Mouse (Mus musculus) T-helper 1 cell (primary cell): ENCODE measurements around the gene Aida.
"Not testable (repeated sequence)": the region's sequence is repeated elsewhere in the genome, so short reads cannot be mapped to it uniquely, and the experiment has no call there.

Experiments
- in situ Hi-C: fragments of 300-600 bp; cut with MboI, MseI; formaldehyde crosslinking; loops from one replicate; pipeline ENCODE4 v1.15.1; 2025; ENCODE audit warnings: high pct_unique_total_duplicates

Gene Aida

GRCm38 (mm10) chr1:183312076-183312475 lies 15.7 kb downstream of the Aida start:
- in situ Hi-C loops, result loop anchor here (10.0 kb wide), 1 partner anchor 1903 kb away; no protein-coding TSS in a partner anchor

DNA sequence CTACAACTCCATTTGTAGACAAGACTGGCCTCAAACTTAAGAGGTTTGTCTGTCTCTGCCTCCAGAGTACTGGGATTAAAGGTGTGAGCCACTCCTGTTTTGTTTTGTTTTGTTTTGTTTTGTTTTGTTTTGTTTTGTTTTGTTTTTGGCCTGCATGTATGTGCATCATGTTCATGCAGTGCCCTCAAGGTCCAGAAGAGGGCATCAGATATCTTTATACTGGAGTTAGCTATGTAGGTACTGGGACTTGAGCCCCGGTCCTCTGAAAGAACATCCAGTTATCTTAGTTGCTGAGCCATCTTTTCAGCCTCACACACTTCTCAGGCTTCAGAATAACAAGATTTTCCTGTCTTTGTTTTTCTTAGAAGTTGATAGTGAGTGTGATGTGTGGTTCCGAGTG lies 19.4 kb downstream of the Aida start:
- in situ Hi-C loops, result loop anchor here (10.0 kb wide), 1 partner anchor 1899 kb away; no protein-coding TSS in a partner anchor

DNA sequence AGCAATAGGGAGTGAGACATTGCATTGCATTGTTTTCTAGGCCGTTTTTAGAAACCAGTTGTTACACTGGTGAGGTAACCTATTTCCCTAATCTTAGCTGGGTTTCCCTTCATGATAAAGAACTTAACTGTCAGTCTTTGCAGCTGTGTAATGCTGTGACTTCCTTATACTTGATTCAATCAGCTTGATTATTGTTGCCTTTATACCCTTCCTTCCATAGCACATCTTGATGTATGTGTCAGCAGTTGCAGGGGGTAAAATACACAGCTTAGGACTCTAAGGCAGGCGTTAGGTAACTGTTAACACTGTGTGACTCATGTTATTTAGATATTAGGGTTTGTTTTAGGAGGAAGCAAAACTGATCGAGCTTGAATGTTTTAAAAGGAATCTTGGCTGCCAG lies 24.3 kb downstream of the Aida start:
- in situ Hi-C loops, result no loop called here

GRCm38 (mm10) chr1:183322496-183322895 lies 26.1 kb downstream of the Aida start:
- in situ Hi-C loops, result not testable (repeated sequence)

- in situ Hi-C loops, result no loop called here
These were observed 27.5 kb downstream of the Aida start for GRCm38 (mm10) chr1:183323923-183324322.

DNA sequence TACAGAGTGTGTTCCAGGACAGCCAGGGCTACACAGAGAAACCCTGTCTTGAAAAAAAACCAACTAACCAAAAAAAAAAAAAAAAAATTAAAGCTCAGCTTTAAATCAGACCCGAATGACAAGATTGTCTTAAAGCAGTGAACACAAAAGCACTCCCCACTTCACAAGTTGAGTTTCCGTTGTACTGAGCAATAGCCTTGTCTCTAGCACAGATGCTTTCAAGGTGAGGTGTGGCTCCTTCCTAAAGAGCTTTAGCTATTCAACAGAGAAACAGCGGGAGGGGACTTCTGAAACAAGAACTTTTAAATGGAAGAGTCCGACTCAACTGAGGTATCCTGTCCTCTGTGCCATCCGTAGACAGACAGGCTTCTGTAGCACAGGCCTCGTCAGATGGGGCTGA lies 28.0 kb downstream of the Aida start:
- in situ Hi-C loops, result no loop called here

- in situ Hi-C loops, result no loop called here
These were observed 30.8 kb downstream of the Aida start for GRCm38 (mm10) chr1:183327171-183327570.

GRCm38 (mm10) chr1:183342902-183343301 lies 46.5 kb downstream of the Aida start:
- in situ Hi-C loops, result not testable (repeated sequence)

- in situ Hi-C loops, result no loop called here
These were observed 48.8 kb downstream of the Aida start for GRCm38 (mm10) chr1:183344886-183345816.

- in situ Hi-C loops, result no loop called here
These were observed 49.4 kb downstream of the Aida start for GRCm38 (mm10) chr1:183345817-183346195.

DNA sequence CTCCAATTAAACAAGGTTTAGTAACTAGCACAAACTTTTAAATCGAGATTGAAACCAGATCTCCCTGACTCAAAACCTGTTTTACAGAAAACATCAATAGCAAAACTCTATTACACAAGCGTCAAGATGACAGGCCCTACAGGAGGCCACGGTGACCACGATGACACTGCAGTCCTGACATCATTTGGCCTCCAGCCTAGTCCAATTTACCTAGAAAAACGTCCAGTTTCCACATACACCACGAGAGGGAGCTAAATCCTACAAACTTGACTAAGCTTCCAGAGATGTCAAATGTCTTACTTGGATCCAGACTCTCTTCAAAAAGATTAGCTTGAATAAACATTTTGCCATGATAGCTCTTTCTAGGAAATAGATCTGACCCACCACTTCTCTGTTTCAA lies 53.5 kb downstream of the Aida start:
- in situ Hi-C loops, result no loop called here

GRCm38 (mm10) chr1:183358901-183359300 lies 62.5 kb downstream of the Aida start:
- in situ Hi-C loops, result no loop called here

DNA sequence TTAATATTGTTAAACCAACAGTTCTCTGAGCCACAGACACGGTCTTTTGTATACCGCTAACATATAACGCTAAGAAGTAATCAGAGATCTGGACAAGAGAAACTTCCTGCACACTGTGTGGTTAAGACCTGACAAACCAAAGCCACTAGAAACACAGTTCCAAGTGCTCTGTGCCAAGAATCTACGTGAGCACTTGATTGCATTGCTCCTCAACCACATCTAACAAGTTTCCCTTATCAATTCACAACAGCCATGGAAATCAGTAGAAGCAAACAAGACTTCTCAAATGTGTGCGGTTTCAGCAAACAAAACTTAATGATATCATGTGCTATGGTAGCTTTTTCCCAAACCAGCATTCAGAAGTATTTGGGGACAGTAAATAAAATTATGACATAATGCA lies 65.9 kb downstream of the Aida start:
- in situ Hi-C loops, result no loop called here

DNA sequence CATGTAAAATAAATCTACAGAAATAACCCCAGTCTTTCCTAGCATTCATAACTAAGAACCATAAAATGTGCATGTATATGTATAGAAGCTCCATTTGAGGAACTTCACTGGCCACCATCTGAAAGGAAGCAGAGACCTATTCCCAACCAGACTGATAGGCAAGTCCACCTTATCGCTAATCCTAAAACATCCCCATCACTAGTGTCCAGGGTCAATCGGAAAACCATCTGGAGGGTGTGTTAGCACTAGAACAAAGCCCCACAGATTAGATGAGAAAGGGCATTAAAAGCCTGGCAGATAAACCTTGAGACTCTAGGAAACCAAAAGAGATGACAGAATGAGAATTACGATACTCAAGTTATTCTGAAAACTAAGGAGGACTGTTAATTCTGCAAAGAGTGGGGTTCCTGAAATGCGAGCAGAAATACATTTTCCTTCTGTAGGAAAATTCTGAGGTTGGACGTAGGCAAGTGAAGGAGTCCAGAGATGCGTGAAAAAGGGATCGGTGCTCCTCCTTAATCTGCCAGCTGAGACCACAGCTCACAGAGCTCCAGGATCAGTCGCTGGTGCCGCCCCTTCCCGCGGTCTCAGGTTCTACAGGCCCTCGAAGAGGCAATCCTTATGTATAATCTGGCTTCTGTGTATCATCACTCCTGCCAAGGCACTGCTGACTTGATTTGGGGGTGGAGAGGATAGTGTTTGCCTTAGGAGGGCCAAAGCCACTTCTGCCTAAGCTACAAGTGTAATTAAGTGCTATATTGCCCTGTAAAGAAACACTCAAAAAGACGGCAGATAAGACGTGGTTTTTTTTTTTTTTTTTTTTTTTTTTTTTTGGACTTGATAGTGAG lies 66.6 kb downstream of the Aida start:
- in situ Hi-C loops, result no loop called here

- in situ Hi-C loops, result no loop called here
These were observed 67.1 kb downstream of the Aida start for GRCm38 (mm10) chr1:183363577-183363867.

DNA sequence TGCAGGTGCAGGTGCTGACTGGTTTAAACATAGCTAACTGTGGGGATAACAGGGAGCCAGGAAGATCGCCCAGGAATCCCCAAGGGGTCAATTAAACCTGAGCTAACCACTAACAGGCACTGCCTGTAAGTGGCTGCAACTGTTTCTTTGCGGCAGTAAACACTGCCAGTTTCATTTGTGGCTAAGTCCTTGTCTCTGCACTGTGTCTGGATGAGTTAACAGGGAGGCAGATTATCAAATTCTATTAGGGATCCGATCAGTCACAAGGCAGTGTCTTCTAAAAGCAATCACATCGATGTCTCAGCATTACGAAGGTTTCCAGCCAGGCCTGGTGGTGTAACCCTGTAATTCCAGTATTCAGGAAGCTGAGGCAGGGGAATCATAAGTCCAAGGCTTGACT lies 70.0 kb downstream of the Aida start:
- in situ Hi-C loops, result no loop called here

- in situ Hi-C loops, result no loop called here
These were observed 72.4 kb downstream of the Aida start for GRCm38 (mm10) chr1:183368601-183369400.

GRCm38 (mm10) chr1:183369427-183370014 lies 73.1 kb downstream of the Aida start, which contains the start of gene Mia3:
Gene Mia3 (minus strand): TSS chr1:183369553.
- in situ Hi-C loops, result no loop called here

GRCm38 (mm10) chr1:183374728-183375127 lies 78.3 kb downstream of the Aida start:
- in situ Hi-C loops, result no loop called here
